Mouse (Mus musculus) kidney, embryonic 16.5 days (tissue): ENCODE measurements at regions not wholly inside any gene's neighbourhood (a gene's known extent, or its start where the extent isn't known, plus 50 kb on each side); places are given as distances from the start of the nearest gene placed in this dataset.
A peak's percentile ranks its signal among the peaks of the same experiment; 100 is the strongest.

ENCODE experiments used
- ATAC-seq: fragments of 200-750 bp; cut with Nextera tagmentation; 2 replicates; pipeline ENCODE4 v1.8.0; 2017; ENCODE audit warnings: moderate TSS enrichment; ENCODE audit not compliant: low FRiP score, low TSS enrichment
- H3K27ac ChIP-seq: fragments of 300-500 bp; sonication (generic); 2 replicates; pipeline ENCODE4 v1.5.1; 2014; ENCODE audit warnings: low read length
- H3K27me3 ChIP-seq: fragments of 300-500 bp; sonication (generic); 2 replicates; pipeline ENCODE4 v1.6.1; 2014; ENCODE audit warnings: low read length, control low read depth, mixed read lengths; ENCODE audit not compliant: insufficient read depth
- H3K36me3 ChIP-seq: fragments of 300-500 bp; sonication (generic); 2 replicates; pipeline ENCODE4 v1.6.1; 2014; ENCODE audit warnings: low read length, control low read depth, mixed read lengths; ENCODE audit not compliant: insufficient read depth
- H3K4me1 ChIP-seq: fragments of 300-500 bp; sonication (generic); 2 replicates; pipeline ENCODE4 v1.6.1; 2014; ENCODE audit warnings: low read length, control low read depth, mixed read lengths; ENCODE audit not compliant: insufficient read depth
- H3K4me2 ChIP-seq: fragments of 300-500 bp; sonication (generic); replicated peaks from 2 replicates; pipeline ENCODE4 v1.6.1; 2014; ENCODE audit warnings: low read depth, low read length
- H3K4me3 ChIP-seq: fragments of 300-500 bp; sonication (generic); 2 replicates; pipeline ENCODE4 v1.5.1; 2014; ENCODE audit warnings: mild to moderate bottlenecking, low read length
- H3K9ac ChIP-seq: fragments of 300-500 bp; sonication (generic); replicated peaks from 2 replicates; pipeline ENCODE4 v1.6.1; 2014; ENCODE audit warnings: low read length
- H3K9me3 ChIP-seq: fragments of 300-500 bp; sonication (generic); 2 replicates; pipeline ENCODE4 v1.6.1; 2016; ENCODE audit warnings: low read length, control low read depth
- WGBS: fragments of 180-500 bp; shearing (Covaris S2); extraction: QIAGEN DNeasy Blood & Tissue Kit; methylation state at CpG from one replicate; pipeline ENCODE4 v1.1.7; 2014; 5-methylcytosine and 5-hydroxymethylcytosine counted together

DNA sequence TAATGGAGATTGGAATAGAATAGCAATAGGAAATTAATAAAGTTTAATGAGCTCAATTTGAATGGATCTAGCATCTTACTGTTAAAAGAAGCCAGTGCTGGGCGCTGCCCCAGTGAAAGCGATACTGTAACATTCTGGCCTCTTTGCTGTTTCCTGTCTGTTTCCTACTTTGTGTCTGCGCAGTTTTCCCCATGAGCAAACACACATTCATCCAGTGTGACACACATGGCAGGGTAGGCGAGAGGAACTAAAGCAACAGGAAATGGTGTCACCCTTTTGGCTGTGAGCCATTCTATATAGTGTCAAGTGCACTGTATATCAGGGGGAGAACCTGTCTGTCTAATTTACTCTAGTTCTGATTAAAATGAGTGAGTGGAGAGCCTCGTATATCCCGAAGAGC, 366.2 kb downstream of the Foxo1 start:
- 16% methylated on average over 6 of the region's 6 CpGs for WGBS
- Histone ChIP-seq H3K4me1 (peaks cover 6% of the 10 kb centered on the region; the same call in 1 of the 2 replicates), H3K9me3 (no peaks in the 10 kb centered on the region), H3K4me3 (no peak overlapping the region), H3K36me3 (no peaks in the 10 kb centered on the region), H3K27me3 (no peaks in the 10 kb centered on the region), H3K9ac (no peak overlapping the region), H3K27ac (no peak overlapping the region), H3K4me2 (no peak overlapping the region)
- ATAC-seq, result peak; percentile 88

DNA sequence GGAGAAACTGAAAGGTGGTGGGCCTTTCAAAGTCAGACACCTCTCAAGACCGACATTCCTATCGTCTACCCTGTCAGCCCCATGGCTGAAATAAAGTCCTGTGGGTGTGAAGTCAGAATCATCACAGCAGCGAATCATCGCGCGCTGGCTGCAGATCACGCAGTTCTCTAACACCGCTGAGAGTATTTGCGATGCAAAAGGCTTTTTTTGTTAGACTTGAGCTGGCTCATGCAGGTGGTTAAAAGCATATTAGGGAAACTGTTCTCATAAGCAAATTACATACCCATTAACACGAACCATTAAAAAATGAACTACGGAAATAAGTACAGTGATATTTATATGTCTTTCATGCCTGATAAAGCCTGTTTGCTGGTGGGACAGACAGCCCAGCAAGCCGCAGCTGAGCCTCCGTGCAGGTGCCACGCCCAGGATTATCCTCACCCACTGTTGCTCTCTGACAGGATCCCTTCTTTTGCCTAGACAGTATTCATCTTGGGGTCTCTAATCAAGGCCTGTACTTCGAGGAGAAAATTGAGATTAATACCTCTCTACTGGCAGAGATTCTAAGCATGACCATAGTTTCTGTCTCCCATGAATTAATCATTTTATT, 365.5 kb downstream of the Foxo1 start:
- Histone ChIP-seq H3K4me3 (no peak overlapping the region), H3K9me3 (no peaks in the 10 kb centered on the region), H3K27me3 (no peaks in the 10 kb centered on the region), H3K9ac (no peak overlapping the region), H3K27ac (no peak overlapping the region), H3K4me1 (peaks cover 6% of the 10 kb centered on the region; the same call in 1 of the 2 replicates), H3K4me2 (no peak overlapping the region), H3K36me3 (no peaks in the 10 kb centered on the region)
- WGBS, result 76% methylated on average over 15 of the region's 15 CpGs
- ATAC-seq, result no peak

DNA sequence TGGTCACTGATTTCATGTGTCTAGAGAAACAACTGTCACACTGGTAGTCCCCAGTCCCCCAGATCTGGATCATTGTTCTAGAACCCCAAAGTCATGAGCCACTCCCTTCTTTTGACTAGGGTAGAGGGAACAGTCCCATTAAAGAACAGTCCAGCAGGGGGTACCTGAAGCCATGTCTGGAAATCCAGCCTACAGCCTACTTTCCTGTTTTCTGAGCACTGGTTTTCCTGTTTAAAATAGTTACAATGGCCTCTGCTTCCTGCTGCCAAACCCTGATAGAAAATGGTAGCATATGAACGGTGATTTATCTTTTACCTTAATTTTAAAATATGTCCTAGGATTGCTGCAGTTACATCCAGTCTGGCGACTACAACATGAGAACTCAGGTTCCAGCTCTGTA, 364.5 kb downstream of the Foxo1 start:
- no peak overlapping the region for H3K4me3 ChIP-seq
- 82% methylated on average over 2 of the region's 2 CpGs for WGBS
- no peaks in the 10 kb centered on the region for H3K9me3 ChIP-seq
- H3K36me3 ChIP-seq, result no peaks in the 10 kb centered on the region
- peaks cover 6% of the 10 kb centered on the region; the same call in 1 of the 2 replicates for H3K4me1 ChIP-seq
- no peak overlapping the region for H3K9ac ChIP-seq
- no peak overlapping the region for H3K4me2 ChIP-seq
- no peak for ATAC-seq
- H3K27me3 ChIP-seq, result no peaks in the 10 kb centered on the region
- no peak overlapping the region for H3K27ac ChIP-seq

DNA sequence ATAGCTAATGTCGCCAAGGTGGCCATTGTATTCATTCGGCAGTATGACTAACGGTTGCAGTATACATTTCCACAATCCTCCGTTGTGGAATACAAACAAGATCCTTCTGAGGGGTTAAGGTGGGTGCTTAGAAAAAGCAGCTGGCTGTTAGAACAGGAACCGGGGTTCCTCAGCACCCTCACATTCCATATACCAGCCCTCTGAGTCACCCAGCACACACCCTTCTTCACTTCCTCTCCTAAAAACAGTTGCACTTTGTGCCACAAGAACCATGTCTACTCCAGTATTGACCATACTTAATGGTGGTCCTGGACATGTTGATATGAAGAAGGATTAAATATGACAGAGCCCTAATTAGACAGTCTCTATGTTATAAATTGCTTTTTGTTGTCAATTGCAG, 362.1 kb downstream of the Foxo1 start:
- peaks cover 6% of the 10 kb centered on the region; the same call in 1 of the 2 replicates for H3K4me1 ChIP-seq
- H3K4me2 ChIP-seq, result no peak overlapping the region
- ATAC-seq, result no peak
- no peak overlapping the region for H3K4me3 ChIP-seq
- 76% methylated on average over 5 of the region's 5 CpGs for WGBS
- H3K27me3 ChIP-seq, result no peaks in the 10 kb centered on the region
- no peak overlapping the region for H3K27ac ChIP-seq
- H3K9me3 ChIP-seq, result no peaks in the 10 kb centered on the region
- H3K9ac ChIP-seq, result no peak overlapping the region
- no peaks in the 10 kb centered on the region for H3K36me3 ChIP-seq

DNA sequence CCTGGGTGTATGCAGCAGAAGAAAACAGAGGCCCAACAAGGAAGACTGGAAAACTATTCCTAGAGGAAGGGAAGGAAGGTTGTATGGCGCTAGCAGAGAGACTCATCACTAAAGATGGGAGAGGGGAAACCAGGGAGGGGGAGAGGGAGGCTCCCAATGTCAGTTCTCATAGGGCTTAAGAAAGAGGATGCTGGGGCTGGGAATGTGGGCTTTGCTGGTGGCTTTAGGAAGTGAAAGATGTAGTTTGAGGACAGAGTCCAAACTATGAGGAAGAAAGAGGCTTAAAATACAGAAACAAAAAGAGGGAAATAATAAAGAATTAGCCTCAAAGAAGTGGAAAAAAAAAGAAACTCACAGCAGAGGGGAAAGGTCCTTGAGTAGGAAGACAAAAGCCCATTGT, 357.0 kb downstream of the Foxo1 start:
- 88% methylated on average over 1 of the region's 1 CpGs for WGBS
- Histone ChIP-seq H3K27me3 (no peaks in the 10 kb centered on the region), H3K9ac (no peak overlapping the region), H3K4me3 (no peak overlapping the region), H3K4me2 (no peak overlapping the region), H3K9me3 (no peaks in the 10 kb centered on the region), H3K4me1 (no peaks in the 10 kb centered on the region), H3K36me3 (no peaks in the 10 kb centered on the region), H3K27ac (no peak overlapping the region)
- ATAC-seq, result no peak

DNA sequence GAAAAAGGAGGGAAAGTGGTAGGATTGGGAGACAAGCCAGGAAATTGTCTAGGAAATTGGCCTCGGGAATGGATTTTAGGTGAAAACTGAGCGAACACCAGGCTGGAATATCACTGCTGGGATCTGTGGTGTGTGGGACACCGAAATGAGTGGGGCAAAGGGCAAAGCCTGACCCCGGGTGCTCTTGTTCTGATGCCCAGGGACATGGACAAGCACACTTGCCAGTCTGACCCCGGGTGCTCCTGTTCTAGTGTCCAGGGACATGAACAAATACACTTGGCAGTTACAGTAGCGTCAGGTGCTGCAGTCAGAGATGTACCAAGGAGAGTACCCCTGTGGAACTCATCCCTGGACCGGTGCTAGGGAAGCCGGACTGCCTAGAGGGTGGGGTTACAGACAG, 354.4 kb downstream of the Foxo1 start:
- ATAC-seq, result no peak
- Histone ChIP-seq H3K27ac (no peak overlapping the region), H3K4me3 (no peak overlapping the region), H3K4me1 (no peaks in the 10 kb centered on the region), H3K36me3 (no peaks in the 10 kb centered on the region), H3K4me2 (no peak overlapping the region), H3K27me3 (no peaks in the 10 kb centered on the region), H3K9me3 (no peaks in the 10 kb centered on the region), H3K9ac (no peak overlapping the region)
- WGBS, result 87% methylated on average over 8 of the region's 8 CpGs

DNA sequence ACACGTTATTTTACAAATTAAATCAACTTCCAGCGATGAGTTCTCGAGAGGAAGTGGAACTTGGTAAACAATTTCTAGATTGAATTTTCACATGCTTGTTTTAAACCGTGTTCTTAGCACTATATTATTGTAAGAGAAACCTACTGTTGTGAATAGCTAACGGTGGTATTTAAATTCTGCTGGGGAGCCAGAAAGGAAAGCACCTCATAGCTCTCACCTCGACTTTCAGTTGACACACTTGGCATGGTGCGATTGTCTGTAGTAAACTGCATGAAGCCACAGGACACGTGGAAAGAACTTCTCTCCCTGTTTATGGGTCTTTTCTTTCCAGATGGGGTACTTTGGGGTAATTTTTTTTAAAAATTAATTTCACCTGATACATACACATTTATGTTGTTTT, 353.8 kb downstream of the Foxo1 start:
- ATAC-seq, result no peak
- Histone ChIP-seq H3K4me2 (no peak overlapping the region), H3K4me3 (no peak overlapping the region), H3K27me3 (no peaks in the 10 kb centered on the region), H3K9ac (no peak overlapping the region), H3K4me1 (no peaks in the 10 kb centered on the region), H3K27ac (no peak overlapping the region), H3K36me3 (no peaks in the 10 kb centered on the region), H3K9me3 (no peaks in the 10 kb centered on the region)
- WGBS, result 79% methylated on average over 8 of the region's 8 CpGs

DNA sequence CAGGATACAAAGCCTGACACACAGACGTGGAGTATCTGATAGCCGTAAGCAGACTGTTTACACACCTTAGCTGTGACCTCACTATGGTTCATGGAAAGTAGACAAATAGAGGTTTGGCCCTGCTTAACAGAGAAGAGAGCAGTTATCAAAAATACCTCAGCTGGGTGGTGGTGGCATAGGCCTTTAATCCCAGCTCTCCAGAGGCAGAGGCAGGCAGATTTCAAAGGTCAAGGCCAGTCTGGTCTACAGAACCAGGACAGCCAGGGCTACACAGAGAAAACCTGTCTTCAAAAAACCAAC, 350.7 kb downstream of the Foxo1 start:
- no peak for ATAC-seq
- no peak overlapping the region for H3K27ac ChIP-seq
- 83% methylated on average over 2 of the region's 2 CpGs for WGBS
- no peak overlapping the region for H3K4me2 ChIP-seq
- no peaks in the 10 kb centered on the region for H3K27me3 ChIP-seq
- H3K4me1 ChIP-seq, result no peaks in the 10 kb centered on the region
- no peaks in the 10 kb centered on the region for H3K36me3 ChIP-seq
- H3K9ac ChIP-seq, result no peak overlapping the region
- no peak overlapping the region for H3K4me3 ChIP-seq
- no peaks in the 10 kb centered on the region for H3K9me3 ChIP-seq

DNA sequence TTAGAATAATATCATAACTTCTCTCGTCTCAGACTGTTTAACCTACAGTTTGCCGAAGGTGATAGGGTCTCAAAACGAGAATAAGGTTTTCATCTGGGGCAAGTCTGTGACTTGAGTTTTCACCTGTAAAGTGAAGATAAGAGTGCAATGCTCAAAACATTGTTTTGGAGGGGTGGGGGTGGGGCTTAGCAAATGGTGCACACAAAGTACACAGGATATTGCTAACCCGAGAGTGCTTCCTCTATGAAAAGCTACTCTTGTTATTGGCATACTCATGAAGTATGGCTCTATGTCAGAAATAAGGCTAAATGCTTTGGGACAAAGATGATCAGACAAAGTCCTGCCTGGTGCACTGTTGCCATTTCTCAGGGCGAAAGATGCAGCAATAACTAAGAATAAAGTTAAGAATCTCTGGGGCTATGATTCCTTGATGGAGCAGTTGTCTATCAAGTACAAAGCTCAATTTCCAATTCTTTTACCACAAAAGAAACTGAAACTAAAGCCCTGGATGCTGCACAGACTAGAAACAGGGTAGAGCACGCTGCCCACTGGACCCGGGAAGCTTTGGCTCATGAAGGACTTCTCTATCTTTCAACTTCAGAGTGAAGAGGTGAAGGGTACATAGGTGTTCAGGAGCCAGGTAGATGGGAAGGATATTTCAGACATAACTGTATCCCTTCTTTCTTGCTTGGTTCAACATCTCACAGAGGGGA, 350.2 kb downstream of the Foxo1 start:
- no peaks in the 10 kb centered on the region for H3K36me3 ChIP-seq
- no peak overlapping the region for H3K27ac ChIP-seq
- no peak for ATAC-seq
- no peak overlapping the region for H3K4me2 ChIP-seq
- no peak overlapping the region for H3K4me3 ChIP-seq
- H3K4me1 ChIP-seq, result no peaks in the 10 kb centered on the region
- H3K9ac ChIP-seq, result no peak overlapping the region
- H3K27me3 ChIP-seq, result no peaks in the 10 kb centered on the region
- no peaks in the 10 kb centered on the region for H3K9me3 ChIP-seq
- WGBS, result 73% methylated on average over 7 of the region's 7 CpGs

DNA sequence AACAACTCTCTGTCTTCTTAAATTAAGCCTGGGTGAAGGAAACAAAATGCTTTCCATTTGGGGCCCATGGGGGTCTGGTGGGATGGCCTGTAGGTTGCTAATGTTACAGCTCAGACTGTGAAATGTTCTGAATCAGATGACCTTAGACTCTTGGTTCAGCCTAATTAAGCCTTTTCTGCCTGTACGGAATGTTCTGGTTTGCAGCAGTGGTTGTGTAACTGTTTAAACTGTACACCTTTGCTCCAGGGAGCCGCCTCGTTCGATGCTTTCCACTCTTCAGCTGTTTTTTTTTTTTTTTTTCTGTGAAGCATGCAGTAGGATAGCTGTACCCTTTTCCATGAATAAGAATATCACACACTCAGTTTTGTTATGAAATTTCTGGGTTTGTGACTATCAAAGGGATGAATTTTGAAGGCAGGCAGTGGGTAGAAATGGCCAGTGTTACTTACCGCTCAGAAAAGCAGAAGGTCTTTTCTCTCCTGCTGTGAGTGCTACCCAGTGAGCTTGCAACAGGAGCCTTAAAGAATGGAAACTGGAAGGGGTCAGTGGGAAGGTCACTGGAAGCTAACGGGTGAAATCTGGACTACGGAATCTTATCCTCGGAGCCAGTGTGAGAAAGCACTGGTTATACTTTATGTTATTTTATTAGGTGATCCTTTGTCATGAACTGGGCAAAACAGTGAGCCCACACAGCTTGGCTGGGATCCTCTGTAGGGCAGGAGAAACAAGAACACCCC, 349.4 kb downstream of the Foxo1 start:
- H3K9me3 ChIP-seq, result no peaks in the 10 kb centered on the region
- H3K4me1 ChIP-seq, result no peaks in the 10 kb centered on the region
- H3K36me3 ChIP-seq, result no peaks in the 10 kb centered on the region
- no peaks in the 10 kb centered on the region for H3K27me3 ChIP-seq
- no peak overlapping the region for H3K4me2 ChIP-seq
- H3K4me3 ChIP-seq, result no peak overlapping the region
- 42% methylated on average over 8 of the region's 8 CpGs for WGBS
- no peak for ATAC-seq
- no peak overlapping the region for H3K9ac ChIP-seq
- no peak overlapping the region for H3K27ac ChIP-seq
